8 mouse cellular contexts compared by ENCODE assay signal in genomic region chr9:44486741-44487421, GRCm38 (mm10). TPM values are rescaled to one million over a fixed set of nuclear protein-coding genes. Genes with fewer than 3 reads are reported as not detected.
DNase-seq lines count a peak whose midpoint lies in the region; ATAC-seq and TF ChIP-seq lines count a peak whose summit lies in the region.

No protein-coding gene starts in this region.

- ATAC-seq in hindbrain, embryonic 11.5 days (ENCODE audit: low FRiP score): no peak
- ATAC-seq in limb, embryonic 13.5 days (ENCODE audit: low FRiP score, low read depth): no peak
- no peak for ATAC-seq in midbrain, embryonic 16.5 days

- no peaks in the 10 kb centered on the region for H3K9me3 ChIP-seq in forebrain, embryonic 10.5 days
- no peaks in the 10 kb centered on the region for H3K9me3 ChIP-seq in hindbrain, embryonic 11.5 days (ENCODE audit: control insufficient read depth, low read length)
- H3K9me3 ChIP-seq in limb, embryonic 13.5 days: no peaks in the 10 kb centered on the region
- no peaks in the 10 kb centered on the region for H3K9me3 ChIP-seq in midbrain, embryonic 16.5 days (replicated peaks; ENCODE audit: control insufficient read depth, low read length, poor library complexity, severe bottlenecking)

- H3K4me1 ChIP-seq in spleen, adult 2 months (ENCODE audit: control insufficient read depth, insufficient read depth, insufficient read length): peaks cover 23% of the 10 kb centered on the region
- H3K4me1 ChIP-seq in forebrain, embryonic 10.5 days: peaks cover 92% of the 10 kb centered on the region
- peaks cover 59% of the 10 kb centered on the region for H3K4me1 ChIP-seq in hindbrain, embryonic 11.5 days (replicated peaks; ENCODE audit: control insufficient read depth, insufficient read depth, low read length)
- peaks cover 88% of the 10 kb centered on the region for H3K4me1 ChIP-seq in limb, embryonic 13.5 days
- peaks cover 76% of the 10 kb centered on the region for H3K4me1 ChIP-seq in midbrain, embryonic 16.5 days (ENCODE audit: control insufficient read depth, insufficient read depth, low read length)

- no peaks in the 10 kb centered on the region for H3K27me3 ChIP-seq in spleen, adult 2 months (ENCODE audit: control insufficient read depth, insufficient read depth, low read length)
- no peaks in the 10 kb centered on the region for H3K27me3 ChIP-seq in forebrain, embryonic 10.5 days (ENCODE audit: poor library complexity, severe bottlenecking)
- H3K27me3 ChIP-seq in hindbrain, embryonic 11.5 days (ENCODE audit: control insufficient read depth, insufficient read depth, low read length): no peaks in the 10 kb centered on the region
- no peaks in the 10 kb centered on the region for H3K27me3 ChIP-seq in limb, embryonic 13.5 days
- no peaks in the 10 kb centered on the region for H3K27me3 ChIP-seq in midbrain, embryonic 16.5 days (ENCODE audit: control insufficient read depth, insufficient read depth, low read depth, low read length)

- peak overlapping the region; percentile 18 for H3K27ac ChIP-seq in spleen, adult 2 months (ENCODE audit: insufficient read depth, low read length)
- peak overlapping the region; percentile 86 for H3K27ac ChIP-seq in forebrain, embryonic 10.5 days
- peak overlapping the region; percentile 42; the same call in 1 of the 2 replicates for H3K27ac ChIP-seq in hindbrain, embryonic 11.5 days (ENCODE audit: low read depth, low read length)
- H3K27ac ChIP-seq in limb, embryonic 13.5 days: peak overlapping the region; percentile 86
- peak overlapping the region; percentile 56; the same call in 1 of the 2 replicates for H3K27ac ChIP-seq in midbrain, embryonic 16.5 days (ENCODE audit: low read length)

- DNase-seq in spleen, adult 2 months (ENCODE audit: low read depth in 1 of 2, low spot score in 2 of 2): no peak
- DNase-seq in spleen, postnatal 36 days (ENCODE audit: low spot score in 2 of 2): no peak
- no peak for DNase-seq in forebrain, embryonic 10.5 days (ENCODE audit: extremely low spot score, low spot score)
- DNase-seq in hindbrain, embryonic 11.5 days (ENCODE audit: low spot score): no peak
- no peak for DNase-seq in spleen, postnatal 4 days (ENCODE audit: low spot score in 2 of 2)
- DNase-seq in layer of hippocampus, adult 8-10 months (ENCODE audit: low spot score in 2 of 2): no peak

- TF ChIP-seq CTCF in spleen, adult 2 months (IDR thresholded peaks at IDR 0.05; ENCODE audit: extremely low read depth, insufficient read depth, insufficient read length, insufficient replicate concordance): no peak

- peak overlapping the region; percentile 4; the same call in 1 of the 2 replicates for H3K4me3 ChIP-seq in spleen, adult 2 months (ENCODE audit: extremely low read depth, insufficient read depth, insufficient read length)
- H3K4me3 ChIP-seq in forebrain, embryonic 10.5 days: peak overlapping the region; percentile 98
- peak overlapping the region; percentile 17; the same call in 1 of the 2 replicates for H3K4me3 ChIP-seq in hindbrain, embryonic 11.5 days (ENCODE audit: low read depth, low read length)
- H3K4me3 ChIP-seq in limb, embryonic 13.5 days: peak overlapping the region; percentile 98
- peak overlapping the region; percentile 24 for H3K4me3 ChIP-seq in midbrain, embryonic 16.5 days (ENCODE audit: low read depth, low read length)

- WGBS in spleen, adult 2 months: 67% methylated on average over 15 of the region's 15 CpGs
- WGBS in forebrain, embryonic 10.5 days: 28% methylated on average over 15 of the region's 15 CpGs
- WGBS in hindbrain, embryonic 11.5 days: 22% methylated on average over 15 of the region's 15 CpGs
- 10% methylated on average over 15 of the region's 15 CpGs for WGBS in limb, embryonic 13.5 days
- 17% methylated on average over 15 of the region's 15 CpGs for WGBS in midbrain, embryonic 16.5 days

- peak overlapping the region; percentile 28 for H3K4me2 ChIP-seq in hindbrain, embryonic 11.5 days (replicated peaks; ENCODE audit: low read depth, low read length)
- H3K4me2 ChIP-seq in limb, embryonic 13.5 days (replicated peaks): peak overlapping the region; percentile 97
- H3K4me2 ChIP-seq in midbrain, embryonic 16.5 days (ENCODE audit: low read length): peak overlapping the region; percentile 93

- H3K9ac ChIP-seq in hindbrain, embryonic 11.5 days (ENCODE audit: low read depth, low read length): peak overlapping the region; percentile 44; the same call in 1 of the 2 replicates
- H3K9ac ChIP-seq in limb, embryonic 13.5 days: peak overlapping the region; percentile 99
- peak overlapping the region; percentile 49 for H3K9ac ChIP-seq in midbrain, embryonic 16.5 days (ENCODE audit: low read depth, low read length)

- TF ChIP-seq POLR2A in spleen, adult 2 months (IDR thresholded peaks at IDR 0.05; ENCODE audit: low read depth, low read length): no peak

- no peaks in the 10 kb centered on the region for H3K36me3 ChIP-seq in spleen, adult 2 months (ENCODE audit: control insufficient read depth, insufficient read depth, low read length)
- peaks cover 8% of the 10 kb centered on the region for H3K36me3 ChIP-seq in forebrain, embryonic 10.5 days (replicated peaks)
- no peaks in the 10 kb centered on the region for H3K36me3 ChIP-seq in hindbrain, embryonic 11.5 days (ENCODE audit: control insufficient read depth, insufficient read depth, low read length)
- peaks cover 9% of the 10 kb centered on the region for H3K36me3 ChIP-seq in limb, embryonic 13.5 days
- no peaks in the 10 kb centered on the region; the same call in 1 of the 2 replicates for H3K36me3 ChIP-seq in midbrain, embryonic 16.5 days (ENCODE audit: control insufficient read depth, insufficient read depth, low read length)

RNA-seq across cellular contexts. Expression of gene Bcl9l, which starts 4.3 kb away (rescaled TPM):
- 42.2 and 50.3 TPM in 2 replicates for polyA plus RNA-seq in spleen, adult 2 months (2012; rRNA removed)
- polyA plus RNA-seq in forebrain, embryonic 10.5 days (2016; fragmentation: Nextera tagmentation; extraction: Ambion mirVana): 3.9 and 5.0 TPM in 2 replicates
- 8.6 and 10.1 TPM in 2 replicates for polyA plus RNA-seq in hindbrain, embryonic 11.5 days (2014; fragmentation: Nextera tagmentation; extraction: Ambion mirVana)
- 14.5 and 15.0 TPM in 2 replicates for polyA plus RNA-seq in limb, embryonic 13.5 days (2015; fragmentation: Nextera tagmentation; extraction: Ambion mirVana)
- 10.7 and 10.8 TPM in 2 replicates for polyA plus RNA-seq in midbrain, embryonic 16.5 days (2015; fragmentation: Nextera tagmentation; extraction: Ambion mirVana)
- 10 to 100 TPM; 61.8 to 68.3 (median 64.9) TPM for total RNA-seq in layer of hippocampus, adult 8-10 months (2022)

RNA-seq across cellular contexts. Expression of gene Upk2, which starts 32.1 kb away (rescaled TPM):
- not detected in 2 replicates for polyA plus RNA-seq in spleen, adult 2 months (2012; rRNA removed)
- polyA plus RNA-seq in forebrain, embryonic 10.5 days (2016; fragmentation: Nextera tagmentation; extraction: Ambion mirVana): not detected in 2 replicates
- polyA plus RNA-seq in hindbrain, embryonic 11.5 days (2014; fragmentation: Nextera tagmentation; extraction: Ambion mirVana): 0.83 TPM in 1 of 2 replicates, not detected in the other
- 0.31 and 0.36 TPM in 2 replicates for polyA plus RNA-seq in limb, embryonic 13.5 days (2015; fragmentation: Nextera tagmentation; extraction: Ambion mirVana)
- polyA plus RNA-seq in midbrain, embryonic 16.5 days (2015; fragmentation: Nextera tagmentation; extraction: Ambion mirVana): not detected in 2 replicates
- not detected for total RNA-seq in layer of hippocampus, adult 8-10 months (2022)

RNA-seq across cellular contexts. Expression of gene Foxr1, which starts 45.9 kb away (rescaled TPM):
- 0.09 and 0.15 TPM in 2 replicates for polyA plus RNA-seq in spleen, adult 2 months (2012; rRNA removed)
- not detected in 2 replicates for polyA plus RNA-seq in forebrain, embryonic 10.5 days (2016; fragmentation: Nextera tagmentation; extraction: Ambion mirVana)
- polyA plus RNA-seq in hindbrain, embryonic 11.5 days (2014; fragmentation: Nextera tagmentation; extraction: Ambion mirVana): not detected in 2 replicates
- not detected in 2 replicates for polyA plus RNA-seq in limb, embryonic 13.5 days (2015; fragmentation: Nextera tagmentation; extraction: Ambion mirVana)
- polyA plus RNA-seq in midbrain, embryonic 16.5 days (2015; fragmentation: Nextera tagmentation; extraction: Ambion mirVana): not detected in 2 replicates
- not detected for total RNA-seq in layer of hippocampus, adult 8-10 months (2022)

Comparison
In these comparisons a context has a peak if more than half of its experiments do, and no peak if none do; other contexts are left out.
1. H3K27ac ChIP-seq: peak in every context shown above with its lines; median percentile 86 in forebrain, embryonic 10.5 days; 86 in limb, embryonic 13.5 days; 56 in midbrain, embryonic 16.5 days; 42 in hindbrain, embryonic 11.5 days; 18 in spleen, adult 2 months.
2. H3K4me3 ChIP-seq: peak in every context shown above with its lines; median percentile 98 in forebrain, embryonic 10.5 days; 98 in limb, embryonic 13.5 days; 24 in midbrain, embryonic 16.5 days; 17 in hindbrain, embryonic 11.5 days; 4 in spleen, adult 2 months.
3. H3K4me2 ChIP-seq: peak in every context shown above with its lines; median percentile 97 in limb, embryonic 13.5 days; 93 in midbrain, embryonic 16.5 days; 28 in hindbrain, embryonic 11.5 days.
4. H3K9ac ChIP-seq: peak in every context shown above with its lines; median percentile 99 in limb, embryonic 13.5 days; 49 in midbrain, embryonic 16.5 days; 44 in hindbrain, embryonic 11.5 days.